Mouse (Mus musculus): ENCODE measurements around the gene Rtn3.

DNA sequence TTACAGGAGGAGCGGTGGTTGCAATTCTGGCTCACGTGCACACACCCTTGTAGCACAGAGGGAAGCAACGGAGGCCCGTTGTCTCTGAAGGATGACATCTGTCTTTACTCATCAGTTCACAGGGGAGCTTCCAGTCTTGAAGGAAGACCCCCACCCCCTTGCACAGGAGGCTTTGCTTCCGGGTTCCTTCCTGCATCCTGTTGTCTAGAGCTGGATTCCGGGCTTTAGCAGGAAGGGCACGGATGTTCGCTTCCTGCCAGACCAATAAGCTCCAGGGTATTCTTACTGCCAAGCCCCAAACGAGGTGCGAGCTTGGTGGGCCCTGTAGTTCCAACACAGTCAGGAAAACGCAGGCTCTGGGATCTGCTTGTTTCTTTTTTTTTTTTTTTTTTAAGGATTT, 82.4 kb downstream of the Rtn3 start:
- no peak for TF ChIP-seq CTCF (conservative IDR thresholded peaks at IDR 0.05; ENCODE audit: insufficient read depth, insufficient read length, low read depth, low read length)
- no peak for TF ChIP-seq POLR2A (IDR thresholded peaks at IDR 0.05; ENCODE audit: low read depth, low read length)
